Mouse (Mus musculus) embryonic facial prominence, embryonic 12.5 days (tissue): ENCODE results near the gene Gpa33. TPM values are rescaled to one million over a fixed set of nuclear protein-coding genes. Genes with fewer than 3 reads are reported as not detected.

Experiments used
- ATAC-seq: fragments of 200-750 bp; cut with Nextera tagmentation; 2 replicates; pipeline ENCODE4 v1.8.0; 2017; ENCODE audit not compliant: insufficient number of reproducible peaks, insufficient read depth, low FRiP score, low TSS enrichment
- H3K27ac ChIP-seq: fragments of 300-500 bp; sonication (generic); 2 replicates; pipeline ENCODE4 v1.5.1; 2016; ENCODE audit warnings: mild to moderate bottlenecking
- H3K27me3 ChIP-seq: fragments of 300-500 bp; sonication (generic); 2 replicates; pipeline ENCODE4 v1.6.1; 2016; ENCODE audit warnings: mild to moderate bottlenecking, moderate library complexity
- H3K36me3 ChIP-seq: fragments of 300-500 bp; sonication (generic); 2 replicates; pipeline ENCODE4 v1.6.1; 2016; ENCODE audit warnings: mild to moderate bottlenecking
- H3K4me1 ChIP-seq: fragments of 300-500 bp; sonication (generic); 2 replicates; pipeline ENCODE4 v1.6.1; 2016
- H3K4me2 ChIP-seq: fragments of 300-500 bp; sonication (generic); replicated peaks from 2 replicates; pipeline ENCODE4 v1.6.1; 2016; ENCODE audit warnings: mild to moderate bottlenecking, moderate library complexity
- H3K4me3 ChIP-seq: fragments of 300-500 bp; sonication (generic); 2 replicates; pipeline ENCODE4 v1.5.1; 2016; ENCODE audit warnings: mild to moderate bottlenecking
- H3K9ac ChIP-seq: fragments of 300-500 bp; sonication (generic); 2 replicates; pipeline ENCODE4 v1.6.1; 2016; ENCODE audit warnings: mild to moderate bottlenecking, moderate library complexity
- H3K9me3 ChIP-seq: fragments of 300-500 bp; sonication (generic); 2 replicates; pipeline ENCODE4 v1.6.1; 2016; ENCODE audit warnings: mild to moderate bottlenecking, moderate library complexity
- WGBS: fragments of 180-500 bp; shearing (Covaris S2); methylation state at CpG from one replicate; pipeline ENCODE4 v1.1.7; 2016; 5-methylcytosine and 5-hydroxymethylcytosine counted together
- polyA plus RNA-seq: library from polyadenylated mRNA; unstranded; fragments of >200 nt; fragmentation: Nextera tagmentation; extraction: Ambion mirVana; gene quantifications from 2 replicates; pipeline ENCODE4 v1.2.1, GENCODE M21; 2016

The Gpa33 gene
- polyA plus RNA-seq, 1 experiment from 2014 or later = 0.26 TPM

DNA sequence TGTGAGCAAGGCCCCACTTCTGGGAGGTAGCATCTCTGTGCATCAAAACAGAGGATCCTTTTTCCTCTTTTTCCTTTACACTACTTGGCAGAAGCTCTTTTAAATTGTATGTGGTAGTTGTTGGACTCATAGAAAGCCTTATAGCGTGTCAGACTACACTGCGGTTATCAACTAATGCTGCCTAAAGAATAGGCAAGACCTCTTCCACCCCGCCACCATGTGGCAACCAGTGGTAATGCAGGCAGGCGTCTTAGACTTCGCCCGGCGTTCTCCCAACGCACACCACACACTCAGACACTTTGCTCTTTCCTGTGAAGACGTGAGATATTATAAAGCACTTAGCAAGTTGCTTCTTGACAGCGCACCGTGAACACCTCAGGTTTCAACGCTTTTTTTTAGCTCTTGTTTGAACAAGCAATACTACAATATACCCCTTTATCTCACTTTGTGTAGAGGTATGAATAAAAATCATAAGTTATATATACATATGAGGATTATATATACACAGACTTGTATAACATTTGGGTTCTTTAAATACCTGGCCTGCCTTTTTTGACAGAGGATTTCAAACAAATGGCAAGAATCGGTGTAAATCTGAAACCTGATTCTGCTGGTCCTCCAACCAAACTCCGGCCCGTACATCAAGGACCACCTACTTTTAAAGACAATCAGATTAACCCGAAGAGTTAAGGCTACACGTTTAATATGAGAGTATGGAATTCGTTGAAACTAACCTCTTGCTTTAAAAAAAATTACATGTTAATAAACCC is 23.5 kb downstream of the Gpa33 start:
- Histone ChIP-seq H3K9ac (no peak overlapping the region), H3K27me3 (peaks cover 12% of the 10 kb centered on the region), H3K9me3 (no peaks in the 10 kb centered on the region), H3K4me2 (no peak overlapping the region), H3K4me3 (no peak overlapping the region), H3K36me3 (no peaks in the 10 kb centered on the region), H3K4me1 (no peaks in the 10 kb centered on the region), H3K27ac (no peak overlapping the region)
- WGBS = 13% methylated on average over 18 of the region's 18 CpGs
- ATAC-seq = no peak

DNA sequence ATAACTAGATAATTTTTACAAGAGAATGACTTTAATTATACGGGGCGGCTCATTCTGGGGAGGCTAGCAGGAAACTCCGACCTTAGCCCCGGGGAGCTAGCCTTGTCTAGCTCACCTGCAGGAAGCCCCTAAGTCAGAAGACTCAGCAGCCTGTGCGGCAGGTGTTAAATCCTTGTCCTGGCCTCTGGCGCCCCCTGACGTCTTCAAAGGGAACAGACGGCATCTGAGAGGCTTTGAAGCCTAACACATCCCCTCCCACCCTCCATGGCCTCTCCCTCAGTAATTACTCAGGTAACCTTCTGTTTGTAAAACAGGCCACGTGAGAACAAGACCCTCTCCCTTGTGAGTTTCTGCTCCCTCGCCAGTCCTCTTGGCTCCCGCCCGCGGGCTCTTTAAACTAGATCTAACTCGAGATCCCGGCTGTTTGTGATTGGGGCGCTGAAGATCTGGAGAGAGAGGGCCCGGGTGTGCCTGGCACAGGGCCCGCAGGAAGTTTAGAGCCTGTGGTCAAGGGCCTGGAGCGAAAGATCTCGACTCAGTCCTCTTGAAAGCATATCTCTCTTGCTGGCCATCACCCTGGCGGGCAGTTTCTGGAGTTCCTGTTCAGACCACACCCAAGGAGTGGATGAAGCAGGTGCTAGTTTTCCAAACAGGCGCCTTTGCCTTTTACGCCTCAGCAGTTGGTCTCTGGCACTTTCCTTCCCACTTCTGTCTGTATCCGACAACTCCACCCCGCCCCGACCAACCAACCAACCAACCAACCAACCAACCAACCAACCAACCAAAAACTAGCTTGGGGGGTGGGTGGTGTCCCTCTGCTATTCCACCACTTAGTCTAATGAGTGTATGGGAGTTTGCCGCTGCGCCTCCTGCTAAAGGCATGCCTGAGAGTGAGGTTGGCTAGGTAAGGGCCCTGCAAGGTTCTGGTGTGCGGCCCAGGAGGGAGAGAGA is 24.4 kb downstream of the Gpa33 start:
- H3K4me3 ChIP-seq = no peak overlapping the region
- 15% methylated on average over 29 of the region's 29 CpGs for WGBS
- no peaks in the 10 kb centered on the region for H3K4me1 ChIP-seq
- peak overlapping the region; percentile 42 for H3K4me2 ChIP-seq
- no peaks in the 10 kb centered on the region for H3K9me3 ChIP-seq
- ATAC-seq = no peak
- no peaks in the 10 kb centered on the region for H3K36me3 ChIP-seq
- H3K27ac ChIP-seq = no peak overlapping the region
- peaks cover 16% of the 10 kb centered on the region for H3K27me3 ChIP-seq
- H3K9ac ChIP-seq = no peak overlapping the region

DNA sequence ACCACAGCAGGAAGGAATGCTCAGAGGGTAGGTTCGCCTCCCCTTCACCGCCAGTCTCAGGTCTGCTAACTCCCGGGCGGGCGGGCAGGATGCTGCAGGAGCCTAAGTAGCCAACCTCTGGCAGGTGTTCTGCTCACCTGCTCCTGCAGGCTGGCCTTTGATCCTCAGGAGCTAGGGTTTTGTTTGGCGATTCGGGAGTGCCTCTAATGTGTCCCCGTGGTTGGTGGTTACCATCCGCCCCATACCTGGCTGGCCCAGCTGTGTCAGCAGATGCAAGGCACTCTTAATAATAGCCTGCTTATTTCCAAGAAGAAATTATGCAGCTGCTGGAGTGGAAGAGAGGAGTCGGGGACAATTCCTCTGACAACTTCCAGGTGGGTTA is 25.1 kb downstream of the Gpa33 start:
- WGBS = 51% methylated on average over 10 of the region's 10 CpGs
- H3K36me3 ChIP-seq = no peaks in the 10 kb centered on the region

DNA sequence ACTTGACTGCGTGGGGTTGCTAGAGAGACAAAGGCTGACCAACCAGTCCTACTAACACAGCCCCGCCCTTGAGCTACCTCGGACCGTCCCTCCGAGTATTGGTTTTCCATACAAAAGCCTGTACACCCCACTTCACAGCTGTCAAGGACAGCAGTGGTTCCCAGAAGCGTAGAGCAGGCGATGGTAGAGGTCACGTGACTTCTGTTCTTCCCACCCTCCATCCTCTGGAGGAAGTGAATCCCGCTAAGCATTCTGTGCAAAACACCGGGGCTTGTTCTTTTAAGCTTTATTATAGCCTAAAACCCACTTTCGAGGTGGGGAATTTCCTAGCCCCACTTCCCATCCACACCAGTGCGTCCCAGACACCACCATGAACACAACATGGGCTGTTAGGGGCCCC is 27.7 kb downstream of the Gpa33 start:
- no peak overlapping the region for H3K4me3 ChIP-seq

More for the DNA sequence above, 25.1 kb downstream of the Gpa33 start:
- H3K9ac ChIP-seq = no peak overlapping the region
- no peaks in the 10 kb centered on the region for H3K4me1 ChIP-seq
- no peak overlapping the region for H3K4me2 ChIP-seq
- H3K27me3 ChIP-seq = peaks cover 23% of the 10 kb centered on the region
- no peak overlapping the region for H3K27ac ChIP-seq
- no peak overlapping the region for H3K4me3 ChIP-seq
- H3K9me3 ChIP-seq = no peaks in the 10 kb centered on the region
- ATAC-seq = no peak

DNA sequence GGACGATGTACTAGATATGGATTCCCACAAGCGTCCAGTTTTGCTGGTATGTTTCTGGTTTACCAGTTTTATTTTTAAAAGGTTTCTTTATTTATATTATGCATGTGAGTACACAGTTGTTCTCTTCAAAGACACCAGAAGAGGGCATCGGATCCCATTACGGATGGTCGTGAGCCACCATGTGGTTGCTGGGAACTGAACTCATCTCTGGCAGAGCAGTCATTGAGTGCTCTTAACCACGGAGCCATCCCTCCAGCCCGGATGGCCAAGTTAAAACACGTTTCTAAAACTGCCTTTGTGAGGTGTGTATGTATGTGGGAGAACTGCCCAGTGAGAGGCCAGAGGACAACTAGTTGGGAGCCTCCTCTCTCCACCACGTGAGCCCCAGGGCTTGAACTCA is 28.6 kb downstream of the Gpa33 start:
- no peak for ATAC-seq

More for the DNA sequence above, 27.7 kb downstream of the Gpa33 start:
- no peak for ATAC-seq
- no peaks in the 10 kb centered on the region for H3K36me3 ChIP-seq
- no peak overlapping the region for H3K4me2 ChIP-seq
- 83% methylated on average over 12 of the region's 12 CpGs for WGBS
- no peaks in the 10 kb centered on the region for H3K9me3 ChIP-seq
- peaks cover 28% of the 10 kb centered on the region for H3K27me3 ChIP-seq
- no peak overlapping the region for H3K27ac ChIP-seq
- 0 out of 2 replicates have a peak, but pooled peaks cover 4% of the 10 kb centered on the region for H3K4me1 ChIP-seq
- no peak overlapping the region for H3K9ac ChIP-seq

DNA sequence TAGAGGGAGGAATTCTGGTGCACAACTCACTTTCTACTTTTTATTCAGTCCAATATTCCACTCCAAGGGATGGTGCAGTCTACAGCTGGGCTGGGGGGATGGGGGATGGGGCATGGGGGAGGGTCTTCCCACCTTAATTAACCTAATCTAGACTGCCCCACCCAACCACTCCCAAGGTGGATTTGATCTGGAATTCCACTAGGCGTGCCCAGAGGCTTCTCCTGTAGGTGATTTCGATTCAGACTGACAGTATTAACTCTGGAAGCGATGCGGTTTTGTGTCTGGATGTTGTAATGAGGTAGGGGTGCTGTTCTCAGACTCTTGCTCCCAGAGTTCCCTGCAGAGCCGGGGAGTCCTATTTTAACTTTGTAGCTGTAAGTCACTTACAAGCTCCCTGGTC is 30.1 kb downstream of the Gpa33 start:
- no peak overlapping the region for H3K4me3 ChIP-seq
- 0 out of 2 replicates have a peak, but pooled peaks cover 4% of the 10 kb centered on the region for H3K4me1 ChIP-seq
- H3K9ac ChIP-seq = no peak overlapping the region
- 46% methylated on average over 5 of the region's 5 CpGs for WGBS
- peak overlapping the region; percentile 35 for H3K4me2 ChIP-seq
- H3K36me3 ChIP-seq = no peaks in the 10 kb centered on the region
- H3K27ac ChIP-seq = no peak overlapping the region
- ATAC-seq = no peak
- H3K9me3 ChIP-seq = no peaks in the 10 kb centered on the region
- H3K27me3 ChIP-seq = peaks cover 19% of the 10 kb centered on the region

More for the DNA sequence above, 28.6 kb downstream of the Gpa33 start:
- Histone ChIP-seq H3K9me3 (no peaks in the 10 kb centered on the region), H3K27me3 (peaks cover 28% of the 10 kb centered on the region), H3K36me3 (no peaks in the 10 kb centered on the region), H3K4me2 (no peak overlapping the region), H3K27ac (no peak overlapping the region), H3K4me1 (0 out of 2 replicates have a peak, but pooled peaks cover 4% of the 10 kb centered on the region), H3K4me3 (no peak overlapping the region), H3K9ac (no peak overlapping the region)
- 63% methylated on average over 9 of the region's 9 CpGs for WGBS

DNA sequence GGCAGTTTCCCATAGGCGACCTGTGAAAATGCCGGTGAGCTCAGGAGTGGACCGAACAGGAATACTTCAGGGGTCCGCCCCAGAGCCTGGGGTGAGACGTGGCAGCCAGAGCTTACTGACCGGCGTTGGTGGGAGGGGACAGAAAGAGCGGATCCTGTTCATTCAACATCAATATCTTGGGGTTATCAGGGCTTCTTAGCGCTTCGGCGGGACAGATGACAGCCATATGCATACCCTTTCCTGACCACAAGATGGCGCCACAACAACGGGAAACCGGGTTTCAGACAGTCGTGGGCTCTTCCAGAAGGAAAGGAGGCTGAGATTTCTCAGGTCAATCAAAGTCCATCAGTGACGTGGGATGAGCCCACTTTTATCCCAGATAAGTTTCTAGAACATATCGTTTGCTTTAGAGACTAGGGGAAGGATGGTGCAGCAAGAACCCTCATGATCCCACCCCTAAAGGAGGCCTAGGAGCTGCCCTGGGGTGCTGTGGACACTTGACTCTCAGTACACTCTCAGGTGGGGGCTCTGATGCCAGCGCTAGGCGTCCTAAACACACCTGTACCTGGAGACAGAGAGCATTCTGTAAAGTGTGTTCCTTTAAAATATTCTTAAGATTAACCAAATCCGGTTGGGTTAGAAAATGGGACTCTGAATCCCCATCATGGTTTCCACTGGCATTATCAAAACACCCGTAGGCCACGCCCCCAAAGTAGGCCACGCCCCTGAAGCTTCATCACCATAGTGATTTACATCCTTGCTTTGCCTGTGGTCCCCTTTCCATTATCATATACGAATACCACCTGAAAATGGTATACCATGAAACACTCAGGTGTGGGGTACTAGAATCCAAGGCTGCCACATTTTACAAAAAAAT is 30.8 kb downstream of the Gpa33 start:
- Histone ChIP-seq H3K27ac (no peak overlapping the region), H3K4me3 (no peak overlapping the region), H3K4me1 (0 out of 2 replicates have a peak, but pooled peaks cover 4% of the 10 kb centered on the region), H3K4me2 (peak overlapping the region; percentile 35), H3K36me3 (no peaks in the 10 kb centered on the region), H3K9ac (no peak overlapping the region), H3K9me3 (no peaks in the 10 kb centered on the region), H3K27me3 (peaks cover 15% of the 10 kb centered on the region)
- WGBS = 14% methylated on average over 24 of the region's 24 CpGs
- no peak for ATAC-seq

DNA sequence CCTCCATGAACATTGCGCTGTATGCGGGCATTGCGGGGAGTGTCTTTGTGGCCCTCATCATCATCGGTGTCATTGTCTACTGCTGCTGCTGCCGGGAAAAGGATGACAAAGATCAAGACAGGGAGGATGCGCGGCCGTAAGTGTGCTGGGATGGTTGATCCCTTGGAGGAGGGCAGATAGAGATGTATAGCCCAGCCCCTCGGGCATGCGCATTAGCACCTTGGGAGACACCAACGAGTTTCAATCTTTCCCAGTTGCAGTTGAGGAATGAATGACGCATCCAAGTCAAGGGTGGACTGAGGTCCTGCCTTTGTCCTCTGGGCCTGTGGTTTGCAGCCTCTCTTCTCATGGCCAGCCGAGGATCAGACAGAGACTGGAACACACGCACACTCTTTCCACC is 34.5 kb downstream of the Gpa33 start:
- H3K36me3 ChIP-seq = no peaks in the 10 kb centered on the region
- no peak overlapping the region for H3K4me3 ChIP-seq
- H3K27me3 ChIP-seq = peaks cover 10% of the 10 kb centered on the region
- no peak for ATAC-seq
- no peaks in the 10 kb centered on the region for H3K9me3 ChIP-seq
- no peak overlapping the region for H3K4me2 ChIP-seq
- H3K9ac ChIP-seq = no peak overlapping the region
- 0 out of 2 replicates have a peak, but pooled peaks cover 4% of the 10 kb centered on the region for H3K4me1 ChIP-seq
- 91% methylated on average over 14 of the region's 14 CpGs for WGBS
- H3K27ac ChIP-seq = no peak overlapping the region

DNA sequence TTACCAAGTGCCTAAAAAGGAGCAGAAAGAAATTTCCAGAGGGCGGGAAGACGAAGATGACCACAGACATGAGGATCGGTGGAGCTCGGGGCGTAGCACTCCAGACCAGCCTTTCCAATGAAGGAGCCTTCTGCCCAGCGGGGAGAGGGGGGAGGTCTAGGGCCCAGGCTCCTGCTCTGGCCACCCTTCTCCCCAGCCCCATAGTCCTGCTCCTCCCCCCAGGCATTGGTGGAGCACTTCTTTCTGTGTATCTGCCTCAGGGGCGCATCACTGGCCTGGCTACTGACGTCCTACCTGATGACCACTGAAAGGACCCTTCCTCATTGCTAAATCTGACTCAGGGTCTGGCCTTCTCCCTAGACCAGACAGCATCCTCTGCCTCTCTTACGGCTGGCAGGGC is 35.1 kb downstream of the Gpa33 start:
- Histone ChIP-seq H3K4me2 (no peak overlapping the region), H3K9me3 (no peaks in the 10 kb centered on the region), H3K27me3 (peaks cover 4% of the 10 kb centered on the region), H3K9ac (no peak overlapping the region), H3K36me3 (no peaks in the 10 kb centered on the region), H3K27ac (no peak overlapping the region), H3K4me3 (no peak overlapping the region), H3K4me1 (0 out of 2 replicates have a peak, but pooled peaks cover 4% of the 10 kb centered on the region)
- 94% methylated on average over 9 of the region's 9 CpGs for WGBS
- ATAC-seq = no peak

DNA sequence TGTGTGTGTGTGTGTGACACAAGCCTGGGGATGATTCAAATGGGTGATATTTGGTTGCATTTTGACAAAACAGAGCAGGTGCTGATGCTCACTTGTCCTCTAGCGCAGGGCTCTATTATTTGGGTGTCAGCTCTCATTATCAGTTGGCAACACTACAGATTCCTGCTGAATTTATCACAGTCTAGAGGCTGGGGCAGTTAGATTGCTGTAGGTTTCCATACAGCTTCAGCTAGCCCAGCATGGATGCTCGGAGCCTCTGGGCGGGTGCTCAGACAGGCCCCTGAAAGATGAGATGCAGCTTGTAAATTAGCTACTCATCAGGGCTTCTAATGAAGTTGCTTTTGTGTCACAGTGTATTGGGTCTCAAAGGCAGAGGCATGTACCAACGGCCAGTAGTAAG is 37.4 kb downstream of the Gpa33 start:
- WGBS = 79% methylated on average over 4 of the region's 4 CpGs
- Histone ChIP-seq H3K4me2 (no peak overlapping the region), H3K4me1 (no peaks in the 10 kb centered on the region), H3K9ac (no peak overlapping the region), H3K9me3 (no peaks in the 10 kb centered on the region), H3K4me3 (no peak overlapping the region), H3K27me3 (no peaks in the 10 kb centered on the region), H3K27ac (no peak overlapping the region), H3K36me3 (no peaks in the 10 kb centered on the region)
- no peak for ATAC-seq

DNA sequence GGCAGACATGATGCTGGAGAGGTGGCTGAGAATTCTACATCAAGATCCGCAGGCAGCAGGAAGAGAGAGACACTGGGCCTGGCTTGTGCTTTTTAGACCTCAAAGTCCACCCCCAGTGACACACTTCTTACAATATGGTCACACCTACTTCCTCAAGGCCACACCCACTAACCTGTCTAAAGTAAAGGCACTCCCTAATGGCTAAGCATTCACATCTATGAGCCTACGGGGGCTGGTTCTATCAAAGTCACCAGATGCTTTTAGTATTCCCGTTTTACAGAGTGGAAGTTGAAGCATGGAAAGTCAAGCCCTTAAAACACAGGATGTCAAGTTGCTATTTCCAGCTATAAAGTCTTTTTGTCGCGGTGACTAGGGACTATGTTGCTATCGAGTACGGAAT is 38.0 kb downstream of the Gpa33 start:
- H3K9ac ChIP-seq = no peak overlapping the region
- ATAC-seq = no peak
- WGBS = 95% methylated on average over 7 of the region's 7 CpGs

More for the DNA sequence above, 38.0 kb downstream of the Gpa33 start:
- Histone ChIP-seq H3K4me3 (no peak overlapping the region), H3K27me3 (no peaks in the 10 kb centered on the region), H3K36me3 (no peaks in the 10 kb centered on the region), H3K4me1 (no peaks in the 10 kb centered on the region), H3K9me3 (no peaks in the 10 kb centered on the region), H3K27ac (no peak overlapping the region), H3K4me2 (no peak overlapping the region)
